Mouse (Mus musculus): ENCODE data around the gene Pds5b.

- TF ChIP-seq CTCF (IDR thresholded peaks at IDR 0.05; ENCODE audit: low read depth, low read length) (no peak), POLR2A (IDR thresholded peaks at IDR 0.05; ENCODE audit: extremely low read depth, insufficient read depth, low read length) (no peak)
Observed at GRCm38 (mm10) chr5:150672343-150672742, 1.2 kb upstream of the Pds5b start.
